Mouse (Mus musculus) ES-E14 (cell line): ENCODE results near the gene Cd300lf. TPM values are rescaled to one million over a fixed set of nuclear protein-coding genes. Genes with fewer than 3 reads are reported as not detected.

Experiments used
- DNase-seq: peaks from one replicate; pipeline ENCODE4 v3.0.0-alpha.2; 2013; ENCODE audit warnings: low read depth, low spot score
- H3K27ac ChIP-seq: 2 replicates; pipeline ENCODE4 v1.5.1; 2012; ENCODE audit warnings: low read depth, mild to moderate bottlenecking, low read length, moderate library complexity, mixed read lengths; ENCODE audit not compliant: poor library complexity, insufficient read depth, severe bottlenecking
- H3K36me3 ChIP-seq: 2 replicates; pipeline ENCODE4 v1.6.1; 2012; ENCODE audit warnings: mild to moderate bottlenecking, low read length, moderate library complexity, mixed read lengths; ENCODE audit not compliant: control insufficient read depth, poor library complexity, insufficient read depth, severe bottlenecking
- H3K4me1 ChIP-seq, 2 experiments: fragments of 150-350 bp in 1 of 2; sonication (generic) in 1 of 2; 2 replicates each; pipeline ENCODE4 v1.6.1; 2012; ENCODE audit warnings: low read length in 2 of 2, mild to moderate bottlenecking in 1 of 2, mixed read lengths in 1 of 2; ENCODE audit not compliant: control insufficient read depth in 2 of 2, insufficient read depth in 2 of 2, poor library complexity in 1 of 2
- H3K4me3 ChIP-seq, 2 experiments: fragments of 150-350 bp in 1 of 2; sonication (generic) in 1 of 2; 2 replicates each; pipeline ENCODE4 v1.5.1; 2012; ENCODE audit warnings: low read length in 2 of 2, low read depth in 1 of 2, mild to moderate bottlenecking in 1 of 2, mixed read lengths in 1 of 2; ENCODE audit not compliant: insufficient read depth in 1 of 2, poor library complexity in 1 of 2, severe bottlenecking in 1 of 2
- H3K9ac ChIP-seq: 2 replicates; pipeline ENCODE4 v1.6.1; 2012; ENCODE audit warnings: low read depth, mild to moderate bottlenecking, low read length, mixed read lengths; ENCODE audit not compliant: poor library complexity, insufficient read depth, severe bottlenecking
- H3K9me3 ChIP-seq: fragments of 150-350 bp; sonication (generic); 2 replicates; pipeline ENCODE4 v1.6.1; 2012; ENCODE audit warnings: low read depth, mild to moderate bottlenecking, low read length; ENCODE audit not compliant: control insufficient read depth, insufficient read depth
- CHD2 ChIP-seq: IDR thresholded peaks from 2 replicates; pipeline ENCODE4 v1.6.1; 2014; ENCODE audit warnings: mild to moderate bottlenecking, low read depth, low read length, inconsistent platforms
- HCFC1 ChIP-seq: IDR thresholded peaks from 2 replicates; pipeline ENCODE4 v1.6.1; 2012; ENCODE audit warnings: low read length, inconsistent platforms, borderline replicate concordance; ENCODE audit not compliant: insufficient read depth
- MAFK ChIP-seq: IDR thresholded peaks from 2 replicates; pipeline ENCODE4 v1.6.1; 2014; ENCODE audit warnings: mild to moderate bottlenecking, low read depth, low read length, inconsistent platforms; ENCODE audit not compliant: insufficient read depth
- ZC3H11A ChIP-seq: IDR thresholded peaks from 2 replicates; pipeline ENCODE4 v1.6.1; 2012; ENCODE audit warnings: low read depth, mild to moderate bottlenecking, inconsistent platforms, low read length, borderline replicate concordance
- ZNF384 ChIP-seq: IDR thresholded peaks from 2 replicates; pipeline ENCODE4 v1.6.1; 2012; ENCODE audit warnings: low read depth, low read length, inconsistent platforms
- in situ Hi-C, 2 experiments: fragments of 600-800 bp; cut with MboI; formaldehyde crosslinking; loops; one replicate each; pipeline ENCODE4 v1.15.1; 2025; ENCODE audit warnings: low sequenced_read_pairs in 2 of 2, inconsistent platforms in 1 of 2; ENCODE audit not compliant: unreplicated experiment in 2 of 2
- total RNA-seq: library from RNA; depleted of rRNA; stranded (reverse); fragments of 300-350 nt; gene quantifications from 2 replicates; pipeline ENCODE4 v1.2.3, GENCODE M21; 2012

Gene Cd300lf
- total RNA-seq, 1 experiment, result 0.40 TPM

GRCm38 (mm10) chr11:115164976-115165374 lies 31.2 kb upstream of the Cd300lf start:
- DNase-seq, result no peak
- Histone ChIP-seq H3K27ac (no peak overlapping the region), H3K9me3 (no peaks in the 10 kb centered on the region), H3K36me3 (peaks cover 19% of the 10 kb centered on the region; the same call in 1 of the 2 replicates), H3K4me3 (peak overlapping the region; percentile 82 to 87), H3K4me1 (peaks cover 3 to 21% of the 10 kb centered on the region in 2 experiments; a peak in 2 of 4 replicates), H3K9ac (peak overlapping the region; percentile 54)
- in situ Hi-C loops, result no loop called here
- TF ChIP-seq ZC3H11A, result no peak
- TF ChIP-seq ZNF384, result no peak
- no peak for TF ChIP-seq CHD2
- TF ChIP-seq HCFC1, result no peak
- no peak for TF ChIP-seq MAFK

- no peak for DNase-seq
- Histone ChIP-seq H3K9me3 (no peaks in the 10 kb centered on the region), H3K27ac (no peak overlapping the region), H3K4me1 (peaks cover 6 to 21% of the 10 kb centered on the region in 2 experiments; a peak in 2 of 4 replicates), H3K4me3 (peak overlapping the region; percentile 82 to 87), H3K36me3 (peaks cover 19% of the 10 kb centered on the region; the same call in 1 of the 2 replicates), H3K9ac (peak overlapping the region; percentile 82)
- in situ Hi-C loops, result no loop called here
- TF ChIP-seq CHD2 (no peak), ZC3H11A (no peak), MAFK (no peak), ZNF384 (no peak), HCFC1 (no peak)
Measured at GRCm38 (mm10) chr11:115164341-115164975, 30.7 kb upstream of the Cd300lf start.

- H3K4me1 ChIP-seq, result peaks cover 6 to 21% of the 10 kb centered on the region in 2 experiments; a peak in 2 of 4 replicates
- peaks cover 15% of the 10 kb centered on the region; the same call in 1 of the 2 replicates for H3K36me3 ChIP-seq
- in situ Hi-C loops, result no loop called here
- peak overlapping the region; percentile 82 for H3K9ac ChIP-seq
- no peak for DNase-seq
- H3K4me3 ChIP-seq, result peak overlapping the region; percentile 82 to 87
- no peak for TF ChIP-seq HCFC1
- TF ChIP-seq CHD2, result no peak
- no peak for TF ChIP-seq MAFK
- no peak for TF ChIP-seq ZNF384
- no peak for TF ChIP-seq ZC3H11A
- H3K9me3 ChIP-seq, result no peaks in the 10 kb centered on the region
- no peak overlapping the region for H3K27ac ChIP-seq
Measured at GRCm38 (mm10) chr11:115163568-115164150, 29.9 kb upstream of the Cd300lf start.

GRCm38 (mm10) chr11:115162832-115163480 lies 29.2 kb upstream of the Cd300lf start, which contains the start of gene Slc9a3r1:
TSS of gene Slc9a3r1 (plus strand) at chr11:115163341.
- Histone ChIP-seq H3K9ac (peak within 1 kb of the TSS; percentile 82), H3K36me3 (peaks cover 12% of the 10 kb centered on the region; the same call in 1 of the 2 replicates), H3K9me3 (no peaks in the 10 kb centered on the region), H3K27ac (peak within 1 kb of the TSS; percentile 46), H3K4me1 (peaks cover 6 to 21% of the 10 kb centered on the region in 2 experiments; a peak in 2 of 4 replicates), H3K4me3 (peak within 1 kb of the TSS; percentile 82 to 87)
- peak; percentile 99 for DNase-seq
- TF ChIP-seq HCFC1, result no peak
- no peak for TF ChIP-seq ZNF384
- no peak for TF ChIP-seq ZC3H11A
- no peak for TF ChIP-seq MAFK
- no peak for TF ChIP-seq CHD2
- in situ Hi-C loops, result no loop called here
